Mouse (Mus musculus) lung, postnatal 25 days (tissue): Measurements from ENCODE around the gene Slc6a17.
A peak's percentile ranks its signal among the peaks of the same experiment; 100 is the strongest.

Experiments
- DNase-seq: peaks from one replicate; pipeline ENCODE4 v3.0.0; 2022; ENCODE audit warnings: low spot score

Slc6a17 gene

GRCm38 (mm10) chr3:107517631-107518108, at the start of gene Slc6a17:
Slc6a17 (minus strand) TSS chr3:107518018.
- no peak for DNase-seq

DNA sequence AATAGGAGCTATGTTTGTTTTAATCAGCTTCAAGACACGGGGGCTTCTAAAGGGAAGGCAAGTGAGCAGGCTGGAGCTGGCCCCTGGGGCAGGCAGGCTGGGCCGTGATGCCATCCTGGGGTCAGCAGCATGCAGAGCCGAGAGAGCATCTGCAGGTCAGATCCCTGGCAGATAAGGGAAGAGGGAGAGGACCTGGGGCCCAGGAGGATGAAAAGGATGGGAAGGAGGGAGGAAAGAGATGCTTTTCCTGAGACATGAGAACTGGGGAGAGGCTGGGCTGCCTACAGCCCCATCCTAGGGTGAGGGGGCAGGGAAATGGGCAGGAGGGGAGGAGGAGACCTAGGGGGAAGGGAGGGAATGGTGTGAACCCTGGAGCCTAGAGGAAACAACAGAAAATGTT, 47.5 kb upstream of the Slc6a17 start:
- DNase-seq = no peak

- DNase-seq = no peak
Measured at GRCm38 (mm10) chr3:107563880-107564279, 46.1 kb upstream of the Slc6a17 start.

DNA sequence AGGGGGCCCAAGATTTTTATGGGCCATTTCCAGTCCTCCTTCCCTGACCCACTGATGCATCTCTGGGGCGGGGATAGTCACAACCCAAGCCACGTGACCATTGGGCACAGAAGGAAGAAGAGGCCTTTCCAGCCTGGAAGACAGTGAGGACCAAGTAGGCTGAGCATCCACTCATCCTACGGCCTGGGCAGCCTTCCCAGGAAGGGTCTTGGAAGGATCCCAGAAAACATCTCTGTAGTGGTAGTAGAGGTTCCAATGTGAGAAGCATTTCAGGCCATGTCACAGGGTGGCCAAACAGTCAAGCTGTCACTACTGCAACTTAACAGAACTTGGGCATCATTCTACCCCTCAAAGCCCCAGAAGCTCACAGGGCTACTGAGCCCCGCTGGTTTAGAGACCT, 44.8 kb upstream of the Slc6a17 start:
- no peak for DNase-seq

- DNase-seq = no peak
Measured at GRCm38 (mm10) chr3:107562104-107562503, 44.3 kb upstream of the Slc6a17 start.

GRCm38 (mm10) chr3:107559183-107559582, 41.4 kb upstream of the Slc6a17 start:
- peak; percentile 56 for DNase-seq

- DNase-seq = no peak
Measured at GRCm38 (mm10) chr3:107558740-107559139, 40.9 kb upstream of the Slc6a17 start.

GRCm38 (mm10) chr3:107554842-107555241, 37.0 kb upstream of the Slc6a17 start, which contains the start of gene Ubl4b:
Ubl4b (minus strand) TSS chr3:107555073.
- no peak for DNase-seq

GRCm38 (mm10) chr3:107550409-107551049, 32.7 kb upstream of the Slc6a17 start:
- peak; percentile 31 for DNase-seq

DNA sequence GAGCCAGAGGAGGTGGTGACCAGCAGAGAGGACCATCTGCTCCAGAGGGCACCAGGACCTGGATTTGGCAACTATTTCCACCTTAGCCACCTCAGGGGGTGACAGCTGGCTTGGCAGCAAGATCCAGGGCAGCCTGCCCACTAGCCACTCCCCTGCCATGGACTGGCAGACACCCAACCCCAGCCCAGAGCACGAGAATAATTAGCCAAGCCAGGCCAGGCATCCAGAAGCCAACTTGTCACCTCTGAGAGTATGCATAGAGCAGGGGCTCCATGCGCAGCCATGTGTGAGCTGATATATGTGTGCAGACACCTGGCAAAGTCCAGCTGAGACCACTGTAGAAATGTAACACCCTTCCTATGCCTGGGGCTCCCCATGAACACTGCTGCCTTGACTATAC, 29.1 kb upstream of the Slc6a17 start:
- no peak for DNase-seq

DNA sequence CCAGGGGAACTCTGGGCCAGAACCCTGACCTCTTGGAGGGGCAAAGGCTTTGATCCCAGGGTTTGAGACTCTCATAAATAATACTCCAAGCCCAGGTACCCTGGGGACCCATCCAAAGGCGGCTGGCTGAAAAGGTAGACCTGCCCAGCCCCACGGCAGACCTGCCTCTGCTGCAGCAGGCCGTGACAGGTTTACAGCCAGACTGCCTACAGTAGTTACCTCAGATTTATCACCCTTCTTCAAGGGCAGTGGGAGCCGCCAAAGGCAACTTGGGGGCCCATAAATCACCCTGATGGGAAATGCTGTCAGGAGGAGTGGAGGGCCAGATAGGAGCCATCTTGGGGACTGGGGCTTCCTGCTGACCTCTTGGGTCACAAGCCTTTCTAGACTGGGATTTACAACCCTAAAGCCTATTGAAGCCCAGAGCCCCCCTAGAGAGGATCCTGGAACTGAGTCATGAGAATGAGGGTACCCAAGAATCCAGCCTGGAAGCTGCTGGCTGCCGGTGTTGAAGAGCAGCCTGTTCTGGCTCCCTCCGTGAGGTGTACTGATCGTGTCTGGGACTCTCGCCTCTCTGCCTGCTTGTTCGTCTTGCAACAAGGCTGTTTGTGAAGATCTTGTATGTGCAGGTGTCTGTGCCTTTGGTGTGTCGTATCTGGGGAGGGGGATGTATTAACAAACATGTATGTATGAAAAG, 28.0 kb upstream of the Slc6a17 start:
- no peak for DNase-seq

DNA sequence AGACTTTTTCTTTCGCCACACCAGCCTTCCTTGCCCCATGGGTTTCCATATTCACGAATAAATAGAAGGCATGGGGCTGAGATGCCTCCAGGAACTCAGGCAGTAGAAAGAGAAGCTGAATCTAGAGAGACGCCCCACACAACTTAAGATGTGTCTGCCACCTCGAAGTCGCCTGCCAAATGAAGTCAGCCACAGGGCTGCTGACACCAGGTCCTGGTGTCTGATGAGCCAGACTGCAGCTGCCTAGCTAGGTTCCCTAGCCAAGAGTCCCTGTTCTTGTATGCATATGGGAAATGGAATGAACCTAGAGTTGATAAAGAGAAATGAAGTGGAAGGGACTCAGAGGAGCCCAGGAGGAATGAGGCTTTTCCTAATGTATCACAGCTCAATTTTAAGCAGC, 27.5 kb upstream of the Slc6a17 start:
- no peak for DNase-seq

- no peak for DNase-seq
Measured at GRCm38 (mm10) chr3:107543158-107544080, 25.6 kb upstream of the Slc6a17 start.

DNA sequence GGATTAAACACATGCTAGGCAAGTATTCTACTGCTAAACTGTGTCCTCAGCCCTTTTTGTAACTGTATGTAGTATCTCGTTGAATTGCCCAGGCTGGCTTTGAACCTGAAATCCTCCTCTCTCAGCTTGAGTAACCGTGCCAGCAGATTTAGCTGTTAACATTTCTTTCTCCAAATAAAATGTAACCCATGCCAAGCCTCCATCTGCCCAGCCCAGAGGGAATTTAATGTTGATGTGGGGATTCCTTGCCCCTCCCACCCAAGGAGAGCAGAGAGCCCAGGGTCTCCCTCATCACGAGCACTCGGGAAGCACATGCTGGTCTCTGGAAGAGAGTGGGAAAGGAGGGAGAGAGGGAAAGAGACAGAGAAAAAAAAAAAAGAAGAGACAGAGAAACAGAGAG, 24.8 kb upstream of the Slc6a17 start:
- DNase-seq = no peak

DNA sequence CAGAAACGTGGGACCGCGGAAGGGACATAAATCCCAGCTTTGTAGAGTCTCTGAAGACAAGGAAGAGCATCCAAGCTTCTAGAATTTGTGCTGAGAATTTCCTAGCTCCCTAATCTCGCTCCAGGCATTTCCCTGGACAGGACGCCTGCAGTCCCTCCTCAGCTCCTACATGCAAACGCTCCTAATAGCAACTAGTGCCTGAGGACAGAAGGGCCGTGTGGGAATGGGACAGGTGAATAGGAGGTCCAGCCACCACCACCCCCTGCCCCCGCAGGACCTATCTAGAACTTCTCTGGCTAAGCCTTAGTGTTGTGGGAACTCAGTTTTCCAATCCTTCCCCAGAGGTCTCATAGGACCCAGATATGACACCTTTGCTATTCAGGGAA, 19.7 kb upstream of the Slc6a17 start:
- DNase-seq = no peak

GRCm38 (mm10) chr3:107536810-107537503, 19.1 kb upstream of the Slc6a17 start:
- no peak for DNase-seq

- no peak for DNase-seq
Measured at GRCm38 (mm10) chr3:107534951-107535350, 17.1 kb upstream of the Slc6a17 start.

DNA sequence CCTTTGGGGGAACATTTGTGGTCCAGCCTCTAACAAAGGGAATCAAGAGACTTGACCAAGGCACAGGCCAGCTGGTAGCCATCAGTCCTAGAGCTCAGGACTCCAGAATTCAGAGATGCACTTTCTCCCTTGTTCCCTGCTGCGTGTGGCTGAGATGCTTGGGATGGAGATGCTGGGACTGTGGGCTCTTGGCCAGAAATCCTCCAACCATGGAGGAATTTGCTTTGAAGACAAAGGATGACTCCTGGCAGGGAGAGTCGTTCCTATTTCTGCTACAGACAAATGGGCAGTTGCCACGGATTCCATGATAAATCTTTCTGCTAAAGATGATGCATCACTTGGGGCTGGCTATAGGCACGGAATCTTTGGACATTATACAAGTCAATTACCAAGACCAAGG, 15.7 kb upstream of the Slc6a17 start:
- no peak for DNase-seq

DNA sequence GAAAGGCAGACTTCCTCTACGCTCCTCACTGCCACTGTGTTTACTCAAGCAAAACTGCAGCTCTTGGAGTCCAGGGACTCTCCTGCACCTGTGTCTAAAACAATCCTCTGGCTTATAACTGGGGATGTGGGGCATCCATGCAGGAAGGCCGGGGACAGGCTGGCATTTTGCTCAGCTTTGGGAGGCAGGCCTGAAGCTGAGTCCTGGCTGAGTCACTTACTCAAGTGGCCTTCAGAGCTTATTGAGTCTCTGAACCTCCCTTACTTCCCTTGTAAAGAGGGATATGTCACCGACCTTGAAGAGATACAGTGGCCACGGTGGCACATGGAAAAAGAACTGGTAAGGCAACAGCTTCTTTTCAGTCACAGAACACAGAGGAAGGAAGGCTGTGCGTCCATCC, 12.8 kb upstream of the Slc6a17 start:
- DNase-seq = no peak

DNA sequence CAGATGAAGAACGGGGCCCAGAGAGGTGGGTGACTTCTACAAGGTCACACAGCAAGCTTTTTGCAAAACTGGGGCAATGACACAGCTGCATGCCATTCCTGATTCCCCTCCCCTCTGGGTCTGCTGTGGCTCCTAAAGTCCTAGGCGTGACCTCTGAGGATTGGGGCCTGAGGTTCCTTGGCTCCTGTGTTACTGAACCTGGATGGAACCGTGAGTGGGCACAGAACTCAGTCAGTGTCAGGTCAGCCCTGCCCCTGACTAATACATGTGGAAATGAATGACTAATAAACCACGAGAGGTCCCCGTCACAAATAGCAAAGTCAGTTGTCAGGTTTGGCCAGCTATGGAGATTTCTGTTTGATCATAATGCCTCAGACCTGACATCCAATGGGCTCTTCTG, 11.4 kb upstream of the Slc6a17 start:
- no peak for DNase-seq

DNA sequence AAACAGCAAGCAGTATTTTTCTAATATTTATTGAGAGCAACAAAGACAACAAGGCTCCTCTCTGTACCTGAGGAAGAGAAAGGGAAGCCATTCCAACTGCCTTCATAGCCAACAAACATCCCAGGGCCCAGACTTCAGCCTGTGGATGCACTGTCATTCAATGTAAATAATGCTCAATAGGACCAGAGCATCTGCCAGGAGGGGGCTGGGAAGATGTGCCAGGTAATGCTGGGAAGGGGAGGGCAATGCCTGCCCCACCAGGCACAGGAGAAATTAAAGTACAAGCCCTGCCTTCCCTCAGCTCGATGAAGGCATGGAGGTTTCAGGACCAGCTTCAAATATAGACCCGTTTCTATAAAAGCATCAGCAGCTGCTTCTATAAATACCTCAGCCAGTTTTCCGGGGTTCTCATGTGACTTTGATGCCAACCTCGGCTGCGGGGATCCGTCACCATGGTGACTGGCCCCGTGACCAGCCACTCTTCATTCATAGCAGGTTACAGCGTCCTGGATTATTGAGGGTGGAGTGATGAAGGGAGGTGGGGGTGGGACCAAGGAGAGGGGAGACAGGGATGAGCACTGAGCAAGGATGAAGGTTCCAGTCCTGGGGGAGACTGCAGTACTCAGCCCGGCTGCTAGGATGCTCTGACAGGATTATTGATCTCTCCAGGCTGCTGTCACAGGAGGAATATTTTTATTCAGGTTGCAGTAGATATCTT, 10.7 kb upstream of the Slc6a17 start:
- no peak for DNase-seq
